Mouse (Mus musculus) spleen, adult 2 months (tissue): ENCODE data around the gene Rrp8. TPM values are rescaled to one million over a fixed set of nuclear protein-coding genes. Genes with fewer than 3 reads are reported as not detected.

Experiments
- DNase-seq, 2 experiments: peaks; one replicate each; pipeline versions ENCODE4 v3.0.0 to v3.0.0-alpha.2; 2012 to 2021; ENCODE audit warnings: low spot score in 2 of 2, low read depth in 1 of 2
- H3K27ac ChIP-seq: fragments of 200-500 bp; 2 replicates; pipeline ENCODE4 v1.5.1; 2012; ENCODE audit warnings: low read length, inconsistent platforms; ENCODE audit not compliant: insufficient read depth
- H3K27me3 ChIP-seq: fragments of 200-500 bp; 2 replicates; pipeline ENCODE4 v1.6.1; 2012; ENCODE audit warnings: mild to moderate bottlenecking, moderate library complexity, low read length, inconsistent platforms; ENCODE audit not compliant: control insufficient read depth, insufficient read depth
- H3K36me3 ChIP-seq: fragments of 200-500 bp; 2 replicates; pipeline ENCODE4 v1.6.1; 2012; ENCODE audit warnings: mild to moderate bottlenecking, low read length, inconsistent platforms; ENCODE audit not compliant: control insufficient read depth, insufficient read depth
- H3K4me1 ChIP-seq: fragments of 200-500 bp; 2 replicates; pipeline ENCODE4 v1.6.1; 2011; ENCODE audit warnings: inconsistent platforms; ENCODE audit not compliant: control insufficient read depth, insufficient read depth, insufficient read length
- H3K4me3 ChIP-seq: fragments of 200-500 bp; 2 replicates; pipeline ENCODE4 v1.5.1; 2011; ENCODE audit warnings: mild to moderate bottlenecking, inconsistent platforms; ENCODE audit not compliant: insufficient read depth, insufficient read length; ENCODE audit errors: extremely low read depth
- CTCF ChIP-seq: fragments of 200-500 bp; IDR thresholded peaks from 2 replicates; pipeline ENCODE4 v1.5.1; 2011; ENCODE audit warnings: mild to moderate bottlenecking, inconsistent platforms; ENCODE audit not compliant: insufficient read depth, insufficient read length, insufficient replicate concordance; ENCODE audit errors: extremely low read depth
- POLR2A ChIP-seq: fragments of 200-500 bp; IDR thresholded peaks from 2 replicates; pipeline ENCODE4 v1.6.1; 2011; ENCODE audit warnings: low read depth, low read length, inconsistent platforms
- WGBS: fragments of 180-500 bp; shearing (Covaris S2); methylation state at CpG from one replicate; pipeline ENCODE4 v1.1.7; 2018; 5-methylcytosine and 5-hydroxymethylcytosine counted together
- polyA plus RNA-seq: library from polyadenylated mRNA; depleted of rRNA; stranded (reverse); fragments of >200 nt; gene quantifications from 2 replicates; pipeline ENCODE4 v1.2.3, GENCODE M21; 2012

The Rrp8 gene
- polyA plus RNA-seq, 1 experiment = 6.1 TPM

DNA sequence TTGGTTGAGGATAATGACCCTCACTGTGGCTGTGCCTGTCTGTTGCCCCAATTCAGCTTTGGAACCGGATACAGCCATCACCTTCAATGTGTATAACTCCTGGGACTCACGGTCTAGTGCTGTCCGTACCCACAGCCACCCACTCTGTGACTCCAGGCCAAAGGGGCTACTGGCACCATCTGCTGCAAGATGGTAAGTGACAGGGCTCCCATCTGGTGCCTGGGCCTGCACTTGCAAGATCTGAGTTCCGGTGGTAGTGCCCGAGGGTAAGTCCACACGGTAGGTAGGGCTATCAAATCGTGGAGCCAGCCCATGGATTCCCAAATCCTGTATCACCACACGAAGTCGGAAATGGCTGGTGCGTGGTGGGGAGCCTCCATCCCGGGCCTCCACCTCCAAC is 27.1 kb upstream of the Rrp8 start:
- Histone ChIP-seq H3K4me3 (no peak overlapping the region), H3K27me3 (0 out of 2 replicates have a peak, but pooled peaks cover 2% of the 10 kb centered on the region), H3K4me1 (no peaks in the 10 kb centered on the region; the same call in 1 of the 2 replicates), H3K36me3 (no peaks in the 10 kb centered on the region), H3K27ac (no peak overlapping the region)
- TF ChIP-seq POLR2A = no peak
- no peak for TF ChIP-seq CTCF
- DNase-seq = no peak
- 91% methylated on average over 11 of the region's 11 CpGs for WGBS

DNA sequence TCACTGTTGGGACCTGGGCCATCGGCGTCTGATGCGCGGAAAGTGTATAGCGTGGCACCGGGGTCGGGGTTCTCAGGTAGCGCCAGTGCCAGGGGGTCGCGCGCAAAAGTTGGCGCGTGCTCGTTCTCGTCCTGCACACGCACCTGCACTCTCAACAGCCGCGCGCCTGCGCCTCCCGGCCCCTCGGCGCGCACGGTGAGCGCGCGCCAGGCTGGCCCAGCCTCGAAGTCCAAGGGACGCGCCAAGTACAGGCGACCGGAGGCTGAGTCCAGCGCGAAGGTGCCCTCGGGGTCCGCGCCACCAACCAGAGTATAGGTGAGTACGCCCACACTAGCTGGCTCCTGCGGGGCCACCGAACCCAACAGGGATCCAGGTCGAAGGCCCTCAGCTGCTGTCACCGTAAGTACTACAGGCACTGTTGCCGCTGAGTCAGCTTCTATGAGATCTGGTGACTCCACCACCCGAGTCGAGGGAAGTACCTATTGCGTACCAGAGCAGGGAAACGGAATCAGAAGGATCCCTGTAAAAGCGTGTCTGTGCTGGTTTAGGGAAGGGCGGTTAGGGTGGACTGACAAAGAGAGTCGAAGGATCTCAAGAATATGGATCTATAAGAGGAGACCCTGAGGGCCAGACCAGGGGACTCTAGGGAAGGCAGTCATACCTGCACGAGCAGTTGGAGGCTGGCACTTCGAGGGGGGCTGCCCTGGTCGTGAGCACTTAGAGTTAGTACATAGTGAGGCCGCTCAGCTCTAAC is 25.5 kb upstream of the Rrp8 start:
- no peak for TF ChIP-seq CTCF
- TF ChIP-seq POLR2A = no peak
- Histone ChIP-seq H3K27me3 (0 out of 2 replicates have a peak, but pooled peaks cover 2% of the 10 kb centered on the region), H3K36me3 (no peaks in the 10 kb centered on the region), H3K4me1 (no peaks in the 10 kb centered on the region; the same call in 1 of the 2 replicates), H3K4me3 (no peak overlapping the region), H3K27ac (no peak overlapping the region)
- 58% methylated on average over 55 of the region's 55 CpGs for WGBS
- no peak for DNase-seq

DNA sequence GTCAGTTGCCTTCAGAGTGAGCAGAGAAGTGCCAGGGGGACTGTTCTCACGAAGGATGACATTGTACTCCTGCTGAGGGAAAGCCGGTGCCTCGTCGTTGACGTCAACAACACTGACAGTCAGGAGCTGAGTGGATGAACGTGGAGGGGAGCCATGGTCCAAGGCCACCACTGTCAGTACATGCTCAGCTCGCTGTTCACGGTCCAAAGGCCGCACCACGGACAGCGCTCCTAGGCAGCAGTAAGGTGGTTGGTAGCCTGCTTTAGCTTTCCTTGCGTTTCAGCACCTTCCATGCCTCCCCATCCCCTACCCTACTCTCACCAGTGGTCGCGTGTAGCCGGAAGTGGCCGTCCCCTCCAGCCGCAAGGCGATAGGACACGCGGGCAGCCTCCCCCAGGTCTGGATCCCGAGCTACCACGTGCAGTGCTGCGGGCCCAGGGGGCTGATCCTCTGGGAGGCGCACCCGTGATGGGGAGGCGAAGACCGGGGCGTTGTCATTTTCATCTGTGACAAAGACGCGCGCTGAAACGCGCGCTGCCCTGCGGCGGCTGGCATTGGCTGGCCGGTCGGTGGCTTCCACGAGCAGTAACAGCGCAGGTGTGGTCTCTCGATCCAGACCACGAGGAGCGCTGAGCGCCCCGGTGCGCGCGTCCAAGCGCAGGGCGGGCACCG is 24.8 kb upstream of the Rrp8 start:
- Histone ChIP-seq H3K4me1 (no peaks in the 10 kb centered on the region; the same call in 1 of the 2 replicates), H3K27me3 (0 out of 2 replicates have a peak, but pooled peaks cover 2% of the 10 kb centered on the region), H3K4me3 (no peak overlapping the region), H3K27ac (no peak overlapping the region), H3K36me3 (no peaks in the 10 kb centered on the region)
- TF ChIP-seq CTCF = no peak
- TF ChIP-seq POLR2A = no peak
- no peak for DNase-seq
- WGBS = 49% methylated on average over 51 of the region's 51 CpGs

DNA sequence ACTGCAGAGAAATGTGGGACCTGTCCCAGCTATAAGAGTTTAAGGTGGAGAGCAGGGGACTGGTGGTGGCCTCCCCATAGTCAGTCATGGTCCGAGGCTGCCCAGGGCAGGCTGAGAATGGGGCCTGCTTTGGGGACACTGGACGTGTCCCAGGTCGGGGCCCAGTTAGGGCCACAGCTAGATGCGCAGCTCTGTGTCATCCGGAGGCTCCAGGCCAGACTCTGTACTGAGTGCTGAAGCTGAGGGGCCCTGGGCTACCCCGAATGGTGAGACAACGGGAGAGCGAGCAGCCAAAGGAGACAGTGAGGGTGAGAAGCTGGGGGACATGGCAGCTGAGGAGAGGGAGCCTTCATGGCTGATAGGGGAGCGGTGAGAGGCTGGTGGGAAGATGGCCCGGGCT is 16.1 kb upstream of the Rrp8 start:
- H3K4me1 ChIP-seq = peaks cover 5% of the 10 kb centered on the region; the same call in 1 of the 2 replicates
- no peak overlapping the region for H3K4me3 ChIP-seq
- WGBS = 92% methylated on average over 10 of the region's 10 CpGs
- peaks cover 2% of the 10 kb centered on the region; the same call in 1 of the 2 replicates for H3K36me3 ChIP-seq
- H3K27ac ChIP-seq = no peak overlapping the region
- H3K27me3 ChIP-seq = no peaks in the 10 kb centered on the region
- DNase-seq = no peak
- TF ChIP-seq POLR2A (no peak), CTCF (no peak)

DNA sequence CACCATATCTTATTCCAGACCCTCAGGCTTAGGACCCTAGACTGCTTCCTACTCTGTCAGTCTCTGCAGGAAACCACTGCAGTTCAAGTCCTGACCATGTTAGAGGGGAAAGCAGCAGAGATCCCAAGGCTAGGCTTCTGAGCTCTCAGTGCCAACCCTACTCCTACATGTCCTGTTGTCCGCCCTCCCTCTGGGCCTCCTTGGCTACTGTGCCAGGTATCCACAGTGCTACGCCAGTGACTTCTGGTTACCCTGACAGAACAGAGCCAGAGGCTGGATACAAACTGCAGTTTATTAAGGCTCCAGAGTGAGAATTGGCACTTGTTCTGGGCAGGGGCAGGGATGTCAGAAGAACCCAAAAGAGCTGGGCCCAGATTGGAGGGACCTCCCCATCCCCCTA is 15.5 kb upstream of the Rrp8 start:
- H3K4me1 ChIP-seq = peaks cover 5% of the 10 kb centered on the region; the same call in 1 of the 2 replicates
- H3K4me3 ChIP-seq = no peak overlapping the region
- H3K36me3 ChIP-seq = peaks cover 3% of the 10 kb centered on the region; the same call in 1 of the 2 replicates
- H3K27me3 ChIP-seq = no peaks in the 10 kb centered on the region
- no peak overlapping the region for H3K27ac ChIP-seq
- 91% methylated on average over 2 of the region's 2 CpGs for WGBS
- TF ChIP-seq CTCF = no peak
- no peak for TF ChIP-seq POLR2A
- DNase-seq = no peak

DNA sequence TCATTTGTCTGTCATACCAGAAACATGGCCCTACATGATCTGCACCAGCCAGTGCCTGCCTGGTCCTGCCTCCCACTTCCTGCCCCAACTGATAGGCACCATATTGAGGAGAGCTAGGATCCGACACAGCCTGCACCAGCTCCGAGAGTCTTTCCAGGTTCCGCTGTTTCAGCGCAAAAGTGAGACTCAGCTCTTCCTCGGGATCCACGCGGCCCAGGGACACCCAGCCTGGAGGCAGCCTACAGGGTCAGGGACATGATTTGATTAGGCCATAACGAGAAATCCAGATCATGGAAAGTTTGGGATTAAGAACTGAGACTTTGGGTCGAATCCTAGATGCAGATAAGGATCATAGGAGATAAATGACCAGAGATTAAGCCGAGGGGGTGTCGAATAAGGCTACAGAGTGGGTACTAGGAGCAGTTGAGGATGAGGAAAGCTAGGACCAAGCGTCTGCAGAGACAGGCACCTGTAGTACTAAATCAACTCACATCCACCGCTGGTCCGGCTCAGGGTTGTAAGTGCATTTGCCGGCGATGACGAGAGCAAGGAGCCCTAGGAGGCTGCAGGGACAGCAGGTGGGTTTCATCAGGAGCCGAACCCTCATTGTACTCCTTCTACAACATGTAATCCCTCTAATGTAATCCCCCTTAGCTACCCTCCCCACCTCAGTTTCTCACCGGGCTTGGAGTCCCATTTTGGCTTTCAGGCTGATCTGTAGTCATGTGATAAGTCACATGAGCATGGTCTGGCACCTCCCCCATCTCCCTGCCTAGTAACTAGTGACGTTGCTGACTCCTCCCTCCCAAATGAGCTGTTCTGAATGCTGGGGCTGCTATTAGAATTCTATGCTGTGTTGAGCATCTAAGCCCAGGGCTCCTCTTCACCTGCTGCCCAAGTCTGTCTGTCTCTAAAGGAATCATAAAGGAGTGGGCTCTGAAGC is 14.6 kb upstream of the Rrp8 start, which contains the start of gene Tpp1:
Tpp1 (minus strand) TSS at position 745 of the 943 bp plus-strand sequence.
- H3K27ac ChIP-seq = peak within 1 kb of the TSS; percentile 62
- WGBS = 25% methylated on average over 20 of the region's 20 CpGs
- H3K4me1 ChIP-seq = peaks cover 5% of the 10 kb centered on the region; the same call in 1 of the 2 replicates
- H3K4me3 ChIP-seq = peak within 1 kb of the TSS; percentile 92
- H3K27me3 ChIP-seq = no peaks in the 10 kb centered on the region
- TF ChIP-seq CTCF (no peak), POLR2A (0 out of 2 replicates have a peak, but pooled peaks have one; percentile 8)
- peak; percentile 88 to 92 for DNase-seq
- H3K36me3 ChIP-seq = peaks cover 3% of the 10 kb centered on the region
